Mouse (Mus musculus) heart, postnatal 0 days (tissue): ENCODE results near the gene Clstn3.

ENCODE experiments used
- CTCF ChIP-seq: IDR thresholded peaks from 2 replicates; pipeline ENCODE4 v1.5.1; 2016; ENCODE audit warnings: antibody characterized with exemption, control low read depth, low read depth
- EP300 ChIP-seq: IDR thresholded peaks from 2 replicates; pipeline ENCODE4 v1.6.1; 2016; ENCODE audit warnings: antibody characterized with exemption, low read depth

DNA sequence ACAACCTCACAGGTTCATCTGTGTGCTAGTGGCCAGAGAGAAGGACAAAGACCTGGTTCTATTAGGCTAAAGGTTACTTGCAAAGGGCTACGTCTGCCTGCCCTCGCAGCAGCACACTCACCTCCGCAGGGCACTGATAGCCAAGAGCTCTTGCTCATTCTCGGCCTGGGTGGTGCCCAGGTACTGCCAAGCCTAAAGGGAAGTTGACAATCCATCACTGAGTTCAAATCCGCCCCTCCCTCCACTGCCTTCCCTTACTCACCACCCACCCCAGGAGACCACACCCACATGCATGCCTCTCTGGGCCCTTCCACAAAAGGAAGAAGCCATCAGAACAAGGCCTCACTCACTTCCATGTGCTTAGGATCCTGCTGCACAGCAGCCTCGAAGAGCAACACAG is 64.9 kb downstream of the Clstn3 start:
- TF ChIP-seq CTCF (no peak), EP300 (no peak)
